Mouse (Mus musculus) hindbrain, postnatal 0 days (tissue): ENCODE measurements around the gene Dlgap3. TPM values are rescaled to one million over a fixed set of nuclear protein-coding genes. Genes with fewer than 3 reads are reported as not detected.

Source experiments
- ATAC-seq: fragments of 200-750 bp; cut with Nextera tagmentation; 2 replicates; pipeline ENCODE4 v1.8.0; 2017; ENCODE audit warnings: mild to moderate bottlenecking, moderate TSS enrichment, moderate library complexity
- DNase-seq: peaks from one replicate; pipeline ENCODE4 v3.0.0-alpha.2; 2015; ENCODE audit warnings: low spot score
- H3K27ac ChIP-seq: fragments of 300-500 bp; sonication (generic); 2 replicates; pipeline ENCODE4 v1.5.1; 2014; ENCODE audit warnings: mild to moderate bottlenecking
- H3K27me3 ChIP-seq: fragments of 300-500 bp; sonication (generic); 2 replicates; pipeline ENCODE4 v1.6.1; 2014; ENCODE audit warnings: low read length, mixed read lengths; ENCODE audit not compliant: insufficient read depth
- H3K36me3 ChIP-seq: fragments of 300-500 bp; sonication (generic); 2 replicates; pipeline ENCODE4 v1.6.1; 2014; ENCODE audit warnings: low read length, mixed read lengths; ENCODE audit not compliant: insufficient read depth
- H3K4me1 ChIP-seq: fragments of 300-500 bp; sonication (generic); 2 replicates; pipeline ENCODE4 v1.6.1; 2014; ENCODE audit warnings: antibody characterized with exemption, low read length, mixed read lengths; ENCODE audit not compliant: insufficient read depth
- H3K4me2 ChIP-seq: fragments of 300-500 bp; sonication (generic); 2 replicates; pipeline ENCODE4 v1.6.1; 2014; ENCODE audit warnings: low read depth, mild to moderate bottlenecking, low read length, moderate library complexity, mixed read lengths
- H3K4me3 ChIP-seq: fragments of 300-500 bp; sonication (generic); 2 replicates; pipeline ENCODE4 v1.5.1; 2014; ENCODE audit warnings: low read length
- H3K9ac ChIP-seq: fragments of 300-500 bp; sonication (generic); replicated peaks from 2 replicates; pipeline ENCODE4 v1.6.1; 2014; ENCODE audit warnings: mild to moderate bottlenecking, low read length, moderate library complexity, mixed read lengths
- H3K9me3 ChIP-seq: fragments of 300-500 bp; sonication (generic); 2 replicates; pipeline ENCODE4 v1.6.1; 2016; ENCODE audit warnings: low read length, mixed read lengths
- CTCF ChIP-seq: IDR thresholded peaks from 2 replicates; pipeline ENCODE4 v1.5.1; 2016; ENCODE audit warnings: antibody characterized with exemption, control low read depth, low read depth
- WGBS: fragments of 180-500 bp; shearing (Covaris S2); extraction: QIAGEN DNeasy Blood & Tissue Kit; methylation state at CpG from one replicate; pipeline ENCODE4 v1.1.7; 2014; 5-methylcytosine and 5-hydroxymethylcytosine counted together
- polyA plus RNA-seq: library from polyadenylated mRNA; unstranded; fragments of >200 nt; fragmentation: Nextera tagmentation; extraction: Ambion mirVana; gene quantifications from 2 replicates; pipeline ENCODE4 v1.2.1, GENCODE M21; 2015
- total RNA-seq: library from RNA; depleted of rRNA; stranded (reverse); fragments of >200 nt; gene quantifications from 2 replicates; pipeline ENCODE4 v1.2.3, GENCODE M21; 2014

Gene Dlgap3
- total and polyA plus RNA-seq, 2 experiments from 2014 or later: 34.2 to 153 TPM

- peak; percentile 23 for DNase-seq
- H3K4me2 ChIP-seq: no peak overlapping the region
- no peak overlapping the region for H3K4me3 ChIP-seq
- WGBS: 63% methylated on average over 25 of the region's 25 CpGs
- H3K9me3 ChIP-seq: no peaks in the 10 kb centered on the region
- no peaks in the 10 kb centered on the region for H3K27me3 ChIP-seq
- no peaks in the 10 kb centered on the region for H3K36me3 ChIP-seq
- ATAC-seq: no peak
- 0 out of 2 replicates have a peak overlapping the region, but pooled peaks have one; percentile 41 for H3K27ac ChIP-seq
- H3K4me1 ChIP-seq: peaks cover 8% of the 10 kb centered on the region
- no peak for TF ChIP-seq CTCF
- H3K9ac ChIP-seq: no peak overlapping the region
Observed at GRCm38 (mm10) chr4:127194477-127195269, 25.7 kb downstream of the Dlgap3 start.

DNA sequence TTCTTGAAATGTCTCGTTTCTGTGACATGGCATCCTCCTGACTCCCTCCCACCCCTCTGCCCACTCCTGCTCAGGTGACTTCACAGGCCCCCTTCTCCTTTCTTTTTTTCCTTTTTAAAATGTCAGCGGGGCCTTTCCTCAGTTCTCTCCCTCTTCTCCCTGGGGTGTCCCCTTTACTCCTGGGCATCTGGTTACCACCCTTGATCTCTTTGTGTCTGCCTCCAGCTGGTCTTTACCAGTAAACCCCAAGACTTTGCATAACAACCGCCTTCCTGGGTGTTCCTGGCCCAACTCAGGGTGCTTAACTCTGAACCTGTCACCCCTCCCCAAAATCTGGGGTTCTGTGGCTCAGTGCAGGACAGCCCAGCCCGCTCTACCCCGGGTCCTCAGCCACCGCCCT lies 29.6 kb downstream of the Dlgap3 start:
- Histone ChIP-seq H3K4me2 (no peak overlapping the region), H3K4me3 (no peak overlapping the region), H3K9me3 (no peaks in the 10 kb centered on the region), H3K27ac (no peak overlapping the region), H3K27me3 (no peaks in the 10 kb centered on the region), H3K36me3 (no peaks in the 10 kb centered on the region), H3K9ac (no peak overlapping the region), H3K4me1 (peaks cover 3% of the 10 kb centered on the region; the same call in 1 of the 2 replicates)
- ATAC-seq: no peak
- no peak for DNase-seq
- WGBS: 40% methylated on average over 6 of the region's 6 CpGs
- no peak for TF ChIP-seq CTCF

GRCm38 (mm10) chr4:127199406-127199805 lies 30.4 kb downstream of the Dlgap3 start:
- H3K36me3 ChIP-seq: no peaks in the 10 kb centered on the region
- H3K4me3 ChIP-seq: no peak overlapping the region
- ATAC-seq (no peak), DNase-seq (no peak)
- no peak overlapping the region for H3K9ac ChIP-seq
- H3K4me2 ChIP-seq: no peak overlapping the region
- no peaks in the 10 kb centered on the region for H3K27me3 ChIP-seq
- no peaks in the 10 kb centered on the region for H3K4me1 ChIP-seq
- no peak overlapping the region for H3K27ac ChIP-seq
- H3K9me3 ChIP-seq: no peaks in the 10 kb centered on the region
- 65% methylated on average over 12 of the region's 12 CpGs for WGBS
- peak; percentile 51 for TF ChIP-seq CTCF

DNA sequence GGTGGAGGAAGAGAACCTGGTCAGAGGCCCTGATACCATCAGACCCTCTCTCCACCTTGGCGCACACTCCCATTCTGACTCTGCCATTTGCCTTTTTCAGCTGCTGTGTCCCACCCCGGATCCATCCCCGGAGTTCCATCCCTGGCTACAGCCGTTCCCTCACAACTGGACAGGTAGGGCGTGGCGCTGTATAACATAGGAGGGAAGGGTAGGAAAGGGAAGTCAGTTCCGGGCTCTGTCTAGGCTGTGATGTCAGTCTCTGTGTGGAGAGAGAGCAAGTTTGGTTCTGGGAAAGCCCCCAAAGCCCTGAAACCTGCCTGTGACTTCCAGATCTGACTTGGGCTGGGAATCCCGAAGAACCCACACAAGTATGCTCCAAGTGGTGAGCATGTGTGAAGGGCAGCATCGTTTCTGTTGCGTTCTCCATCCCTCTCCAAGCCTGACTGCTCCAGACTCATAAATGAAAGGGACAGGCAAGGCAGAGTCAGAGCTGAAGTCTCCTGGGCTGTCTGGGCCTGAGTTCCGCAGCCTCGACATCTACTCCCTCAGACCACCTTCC lies 31.2 kb downstream of the Dlgap3 start:
- Histone ChIP-seq H3K36me3 (no peaks in the 10 kb centered on the region), H3K9me3 (no peaks in the 10 kb centered on the region), H3K9ac (no peak overlapping the region), H3K4me2 (no peak overlapping the region), H3K27ac (no peak overlapping the region), H3K4me1 (no peaks in the 10 kb centered on the region), H3K27me3 (no peaks in the 10 kb centered on the region), H3K4me3 (no peak overlapping the region)
- WGBS: 90% methylated on average over 12 of the region's 12 CpGs
- TF ChIP-seq CTCF: no peak
- DNase-seq (no peak), ATAC-seq (no peak)

DNA sequence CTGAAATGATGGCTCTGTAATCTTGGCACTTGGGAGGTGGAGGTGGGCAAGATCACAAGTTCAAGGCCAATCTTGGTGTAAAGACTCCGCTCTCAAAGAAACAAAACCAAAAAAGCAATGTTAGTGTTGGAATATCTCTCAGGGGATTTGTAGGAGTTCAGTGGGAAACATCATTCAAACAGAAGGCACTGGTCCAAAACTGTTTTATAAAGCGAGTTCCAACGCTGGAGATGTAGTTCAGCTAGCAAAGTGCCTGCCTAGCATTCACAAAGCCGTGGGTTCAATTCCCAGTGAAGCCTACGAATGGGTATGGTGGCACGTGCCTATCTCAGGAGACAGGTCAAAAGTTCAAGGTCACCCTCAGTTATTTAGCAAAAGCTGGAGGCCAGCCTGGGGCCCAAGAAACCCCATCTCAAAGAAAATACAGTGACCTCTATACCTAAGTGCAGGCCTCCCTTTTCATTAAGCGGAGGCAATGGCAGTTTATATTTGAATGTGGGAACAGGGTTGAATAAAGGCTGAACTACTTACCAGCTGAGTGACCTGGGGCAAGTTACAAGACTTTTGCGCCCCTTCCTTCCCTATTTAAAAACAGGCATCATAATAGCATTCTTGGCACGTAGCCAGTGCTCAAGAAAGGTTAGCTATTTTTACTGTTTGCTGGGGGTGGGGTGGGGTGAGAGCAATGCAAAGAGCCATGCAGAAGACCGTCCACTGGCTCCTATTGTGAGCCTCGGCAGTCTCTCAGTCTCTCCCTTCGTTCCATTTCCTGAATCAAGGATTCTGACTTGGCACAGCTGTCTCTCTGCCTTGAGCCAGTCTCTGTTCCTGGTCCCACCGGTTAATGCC lies 32.0 kb downstream of the Dlgap3 start:
- no peak for TF ChIP-seq CTCF
- DNase-seq (no peak), ATAC-seq (no peak)
- no peaks in the 10 kb centered on the region for H3K4me1 ChIP-seq
- no peak overlapping the region for H3K27ac ChIP-seq
- no peaks in the 10 kb centered on the region for H3K9me3 ChIP-seq
- no peak overlapping the region for H3K4me2 ChIP-seq
- no peaks in the 10 kb centered on the region for H3K27me3 ChIP-seq
- WGBS: 67% methylated on average over 13 of the region's 13 CpGs
- no peaks in the 10 kb centered on the region for H3K36me3 ChIP-seq
- H3K4me3 ChIP-seq: no peak overlapping the region
- H3K9ac ChIP-seq: no peak overlapping the region

GRCm38 (mm10) chr4:127203081-127203480 lies 34.1 kb downstream of the Dlgap3 start:
- H3K27ac ChIP-seq: no peak overlapping the region
- no peaks in the 10 kb centered on the region for H3K4me1 ChIP-seq
- no peaks in the 10 kb centered on the region for H3K36me3 ChIP-seq
- no peaks in the 10 kb centered on the region for H3K9me3 ChIP-seq
- ATAC-seq (no peak), DNase-seq (no peak)
- no peak overlapping the region for H3K4me2 ChIP-seq
- no peak for TF ChIP-seq CTCF
- H3K4me3 ChIP-seq: no peak overlapping the region
- 83% methylated on average over 1 of the region's 1 CpGs for WGBS
- no peak overlapping the region for H3K9ac ChIP-seq
- no peaks in the 10 kb centered on the region for H3K27me3 ChIP-seq
